Mouse (Mus musculus) urinary bladder, postnatal 36 days (tissue): ENCODE measurements at regions not wholly inside any gene's neighbourhood (a gene's known extent, or its start where the extent isn't known, plus 50 kb on each side); places are given as distances from the start of the nearest gene placed in this dataset.

Source experiments
- DNase-seq, 2 experiments: peaks; one replicate each; pipeline ENCODE4 v3.0.0; 2022; ENCODE audit warnings: low spot score in 2 of 2, mixed read lengths in 1 of 2

GRCm38 (mm10) chr13:99781616-99782015 is 119.3 kb downstream of the Cartpt start:
- DNase-seq, result no peak

GRCm38 (mm10) chr13:99780751-99781460 is 120.0 kb downstream of the Cartpt start:
- no peak for DNase-seq

DNA sequence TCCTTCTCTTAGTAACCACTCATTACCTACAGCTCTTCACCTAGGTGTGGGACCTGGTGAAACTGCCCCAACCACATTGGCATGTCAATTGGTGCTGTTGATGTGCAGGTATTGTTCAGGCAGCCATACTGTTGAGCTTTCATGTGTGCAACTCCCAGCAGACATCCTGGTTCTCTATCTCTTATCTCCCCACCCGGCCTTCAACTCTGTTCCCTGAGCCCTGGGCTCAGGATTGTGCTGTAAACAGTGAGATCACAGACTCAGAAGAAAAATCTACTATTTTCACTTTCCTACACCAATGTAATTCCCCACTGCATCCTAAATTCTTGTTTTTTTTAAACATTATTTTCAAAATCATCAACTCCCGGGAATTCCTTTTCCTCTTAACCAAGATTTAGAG is 122.1 kb downstream of the Cartpt start:
- DNase-seq, result no peak

GRCm38 (mm10) chr13:99777736-99778135 is 123.2 kb downstream of the Cartpt start:
- DNase-seq, result no peak

GRCm38 (mm10) chr13:99765965-99766364 is 134.9 kb downstream of the Cartpt start:
- no peak for DNase-seq

DNA sequence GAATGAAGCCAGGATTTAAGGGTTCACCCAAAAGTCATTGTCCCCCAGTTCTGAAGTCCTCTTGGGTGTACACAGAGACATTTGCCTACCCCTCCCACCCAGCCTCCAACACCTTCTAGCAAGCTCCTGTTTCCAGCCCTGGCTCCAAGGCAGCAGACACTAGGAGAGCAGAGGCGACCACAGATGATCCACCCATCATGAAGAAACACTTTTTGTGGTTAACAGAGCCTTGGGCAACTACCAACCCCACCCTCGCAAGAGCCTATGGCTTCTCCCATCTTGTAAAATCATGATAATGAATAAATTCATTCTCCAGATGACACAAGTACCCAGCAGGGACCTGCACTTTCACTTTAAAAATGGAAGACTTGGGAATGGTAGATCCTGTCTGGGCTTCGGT is 136.1 kb downstream of the Cartpt start:
- no peak for DNase-seq

DNA sequence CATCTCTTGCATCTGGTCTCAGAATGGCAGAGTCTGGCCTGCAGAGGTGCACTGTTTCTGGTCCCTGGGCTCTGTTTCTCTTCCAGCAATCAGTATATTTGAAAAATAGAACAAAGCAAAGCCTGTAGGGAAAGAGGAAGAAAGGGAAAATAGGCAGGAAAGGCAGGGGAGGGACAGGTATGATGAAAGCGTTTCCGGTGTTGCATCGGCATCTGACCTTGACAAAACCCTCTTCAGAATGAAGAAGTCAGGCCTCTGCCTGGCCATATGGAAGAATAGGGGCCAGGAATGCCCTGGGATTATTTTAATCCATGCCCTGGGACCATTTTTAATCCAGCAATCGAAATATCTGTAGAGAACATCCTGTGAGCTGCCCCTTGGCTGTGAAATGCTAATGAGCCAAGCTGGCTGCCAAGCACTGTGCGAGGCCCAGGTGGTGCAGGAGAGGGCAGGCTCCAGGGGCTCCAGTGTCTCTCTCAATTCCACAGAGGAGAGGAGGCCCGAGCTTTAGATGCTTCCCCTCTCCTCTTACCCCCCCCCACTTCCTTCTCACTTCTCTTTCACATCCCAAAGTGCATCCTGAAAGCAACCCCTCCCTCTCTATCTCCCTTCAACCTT is 136.7 kb downstream of the Cartpt start:
- DNase-seq, result no peak

- no peak for DNase-seq
Observed at GRCm38 (mm10) chr13:99761843-99762242, 139.0 kb downstream of the Cartpt start.

DNA sequence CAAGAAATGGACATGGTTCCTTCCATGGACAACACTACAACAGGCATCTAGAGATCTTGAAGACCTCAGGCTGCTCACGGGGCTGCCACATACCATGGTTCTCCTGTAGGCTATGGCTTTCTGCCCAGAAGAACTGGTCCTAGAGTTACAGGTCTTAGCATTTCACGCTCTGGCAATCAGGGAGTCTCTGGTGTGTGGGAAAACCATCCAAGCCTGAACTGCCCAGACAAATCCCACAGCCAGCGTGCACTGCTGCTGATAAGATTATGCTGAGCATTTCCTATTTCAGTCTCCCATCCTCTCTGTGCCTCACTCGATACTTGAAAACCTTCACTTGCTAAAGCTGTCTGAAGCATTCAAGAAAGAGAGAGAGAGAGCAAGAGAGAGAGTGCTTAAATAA is 139.5 kb downstream of the Cartpt start:
- no peak for DNase-seq

- DNase-seq, result no peak
Observed at GRCm38 (mm10) chr13:99760646-99761045, 140.2 kb downstream of the Cartpt start.

GRCm38 (mm10) chr13:99759256-99760044 is 141.4 kb downstream of the Cartpt start:
- no peak for DNase-seq

DNA sequence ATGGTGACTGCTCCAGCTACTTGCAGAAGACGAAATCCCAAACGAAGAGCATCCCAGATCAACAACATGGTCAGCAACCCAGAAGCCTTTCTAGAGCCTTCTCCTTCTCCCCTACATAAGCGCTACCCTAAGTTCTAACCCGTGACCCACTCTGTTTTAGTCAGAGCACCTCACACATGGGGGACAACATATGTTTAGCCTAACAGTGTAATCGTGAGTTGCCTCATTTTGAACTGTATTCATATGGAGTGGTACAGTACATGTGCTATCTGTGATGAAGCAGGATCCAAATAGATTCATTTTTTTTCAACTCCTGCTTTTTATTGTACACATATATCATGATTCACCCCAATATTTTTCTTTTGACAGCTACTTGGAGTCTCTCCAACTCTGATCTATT is 146.2 kb downstream of the Cartpt start:
- DNase-seq, result no peak

GRCm38 (mm10) chr13:99754251-99754652 is 146.6 kb downstream of the Cartpt start:
- no peak for DNase-seq

DNA sequence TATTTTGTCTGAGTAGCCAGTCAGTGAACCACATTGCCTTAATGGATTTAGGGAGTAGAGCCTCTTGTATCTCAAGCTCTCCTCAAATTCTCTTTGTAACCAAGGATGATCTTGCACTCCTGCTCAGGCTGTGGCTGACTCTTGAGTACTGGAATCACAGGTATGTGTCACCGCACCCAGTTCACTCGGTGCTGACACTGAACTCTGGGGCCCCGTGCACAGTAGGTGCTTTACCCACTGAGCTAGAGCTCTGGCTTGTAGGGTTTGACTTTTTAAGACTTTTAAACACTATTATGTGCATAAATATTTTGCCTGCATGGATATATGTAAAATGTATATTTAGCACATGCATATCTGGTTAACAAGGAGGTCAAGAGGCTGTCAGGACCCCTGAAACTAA is 147.4 kb downstream of the Cartpt start:
- DNase-seq, result no peak

DNA sequence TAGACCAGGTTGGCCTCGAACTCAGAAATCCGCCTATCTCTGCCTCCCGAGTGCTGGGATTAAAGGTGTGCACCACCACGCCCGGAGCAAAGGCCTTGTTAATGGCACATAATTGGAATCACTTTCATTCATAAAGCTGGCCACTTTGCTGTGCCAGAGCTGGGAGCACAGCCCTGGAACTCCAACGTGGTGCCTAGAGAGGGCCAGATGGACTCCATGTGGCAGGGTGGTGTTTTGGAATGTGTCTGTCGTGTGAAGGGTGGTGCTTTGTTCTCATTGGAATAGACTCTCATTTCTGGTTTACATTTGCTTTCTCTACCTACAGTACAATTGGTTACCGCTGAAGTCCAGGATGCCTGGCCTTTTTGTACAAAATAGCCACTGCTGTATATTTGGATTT is 150.2 kb downstream of the Cartpt start:
- no peak for DNase-seq

DNA sequence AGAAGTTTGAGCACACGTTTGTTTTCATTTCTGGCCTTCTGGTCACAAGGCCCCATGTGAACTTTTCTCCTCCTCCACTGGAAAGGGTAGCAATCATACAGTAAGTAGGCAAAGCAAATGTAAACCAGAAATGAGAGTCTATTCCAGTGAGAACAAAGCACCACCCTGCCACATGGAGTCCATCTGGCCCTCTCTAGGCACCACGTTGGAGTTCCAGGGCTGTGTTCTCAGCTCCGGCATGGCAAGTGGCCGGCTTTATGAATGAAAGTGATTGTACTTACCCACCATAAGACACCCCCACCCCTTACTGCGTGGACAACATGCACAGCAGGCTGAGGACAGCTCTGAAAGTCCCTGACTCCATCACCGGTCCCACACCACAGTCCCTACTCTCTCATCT is 151.5 kb downstream of the Cartpt start:
- no peak for DNase-seq

GRCm38 (mm10) chr13:99748128-99748527 is 152.8 kb downstream of the Cartpt start:
- no peak for DNase-seq

- no peak for DNase-seq
Observed at GRCm38 (mm10) chr13:99745526-99745925, 155.4 kb downstream of the Cartpt start.

DNA sequence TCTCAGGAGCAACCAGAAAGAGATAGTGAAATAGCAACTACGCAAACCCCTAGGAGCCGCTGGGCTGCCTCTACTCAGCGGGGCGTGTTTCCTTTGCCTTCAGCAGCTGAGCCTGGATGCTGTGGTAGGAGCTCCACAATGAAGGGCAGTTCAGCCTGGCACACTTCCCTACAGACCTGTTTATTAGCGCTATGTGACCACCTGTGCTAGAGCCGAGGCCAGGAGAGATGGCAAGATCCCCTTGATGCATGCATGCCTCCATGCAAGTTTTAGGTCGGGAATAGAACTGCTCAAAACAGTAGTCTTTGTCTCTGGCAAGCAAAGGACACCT is 156.1 kb downstream of the Cartpt start:
- DNase-seq, result no peak

GRCm38 (mm10) chr13:99743952-99744789 is 156.7 kb downstream of the Cartpt start:
- no peak for DNase-seq

GRCm38 (mm10) chr13:99742507-99742906 is 158.4 kb downstream of the Cartpt start:
- DNase-seq, result no peak

DNA sequence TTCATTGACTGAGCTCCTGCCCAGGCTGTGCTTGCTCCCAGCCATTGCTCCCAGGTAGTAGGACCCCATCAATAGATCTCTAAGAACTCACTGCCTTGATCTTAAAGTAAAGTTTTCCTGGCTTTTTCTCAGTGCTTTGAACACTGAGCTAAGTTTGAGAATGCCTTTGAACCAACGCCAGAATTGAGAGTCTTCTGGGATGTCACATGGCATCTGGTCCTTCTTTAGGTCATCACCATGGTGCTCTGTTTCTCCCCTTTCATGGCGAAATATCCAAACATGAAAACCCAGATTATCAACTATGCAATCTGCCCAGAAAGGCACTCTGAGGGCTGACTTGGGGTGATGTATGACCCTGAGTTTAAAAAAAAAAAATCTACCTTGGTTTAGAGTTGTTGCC is 158.9 kb downstream of the Cartpt start:
- no peak for DNase-seq
